Mouse (Mus musculus) liver, embryonic 14.5 days (tissue): ENCODE data around the gene Scly. TPM values are rescaled to one million over a fixed set of nuclear protein-coding genes. Genes with fewer than 3 reads are reported as not detected.

ENCODE experiments used
- ATAC-seq: fragments of 200-750 bp; cut with Nextera tagmentation; 2 replicates; pipeline ENCODE4 v1.8.0; 2017; ENCODE audit warnings: moderate number of reproducible peaks, mild to moderate bottlenecking, moderate library complexity; ENCODE audit not compliant: insufficient read depth
- DNase-seq, 3 experiments: peaks; one replicate each; pipeline ENCODE4 v3.0.0-alpha.2; 2012 to 2013; ENCODE audit warnings: low read depth in 3 of 3, low spot score in 3 of 3
- H3K27ac ChIP-seq: fragments of 300-500 bp; sonication (generic); 2 replicates; pipeline ENCODE4 v1.5.1; 2014; ENCODE audit warnings: moderate library complexity, mild to moderate bottlenecking, control low read depth, inconsistent platforms
- H3K27me3 ChIP-seq: fragments of 300-500 bp; sonication (generic); 2 replicates; pipeline ENCODE4 v1.6.1; 2014; ENCODE audit warnings: mild to moderate bottlenecking, low read length, moderate library complexity; ENCODE audit not compliant: control insufficient read depth, insufficient read depth
- H3K36me3 ChIP-seq: fragments of 300-500 bp; sonication (generic); replicated peaks from 2 replicates; pipeline ENCODE4 v1.6.1; 2014; ENCODE audit warnings: low read depth; ENCODE audit not compliant: control insufficient read depth, insufficient read depth
- H3K4me1 ChIP-seq, 2 experiments: fragments of 200-500 bp in 1 of 2; fragments of 300-500 bp in 1 of 2; sonication (generic) in 1 of 2; replicated peaks; 2 replicates each; pipeline ENCODE4 v1.6.1; 2012 to 2014; ENCODE audit warnings: antibody characterized with exemption in 1 of 2, inconsistent platforms in 1 of 2, low read length in 1 of 2; ENCODE audit not compliant: control insufficient read depth in 2 of 2, insufficient read depth in 2 of 2
- H3K4me2 ChIP-seq: fragments of 300-500 bp; sonication (generic); 2 replicates; pipeline ENCODE4 v1.6.1; 2014; ENCODE audit warnings: low read depth, mild to moderate bottlenecking, control low read depth, moderate library complexity
- H3K4me3 ChIP-seq, 2 experiments: fragments of 200-500 bp in 1 of 2; fragments of 300-500 bp in 1 of 2; sonication (generic) in 1 of 2; 2 replicates each; pipeline ENCODE4 v1.5.1; 2012 to 2014; ENCODE audit warnings: low read depth in 2 of 2, low read length in 2 of 2, mild to moderate bottlenecking in 2 of 2, control low read depth in 1 of 2, inconsistent platforms in 1 of 2, moderate library complexity in 1 of 2; ENCODE audit not compliant: insufficient read depth in 1 of 2
- H3K9ac ChIP-seq: fragments of 300-500 bp; sonication (generic); replicated peaks from 2 replicates; pipeline ENCODE4 v1.6.1; 2014; ENCODE audit warnings: mild to moderate bottlenecking, control low read depth, moderate library complexity
- H3K9me3 ChIP-seq: fragments of 300-500 bp; sonication (generic); 2 replicates; pipeline ENCODE4 v1.6.1; 2016; ENCODE audit warnings: low read length, mixed read lengths; ENCODE audit not compliant: control insufficient read depth
- CTCF ChIP-seq: IDR thresholded peaks from 2 replicates; pipeline ENCODE4 v1.5.1; 2016; ENCODE audit warnings: antibody characterized with exemption, low read depth, control low read depth
- EP300 ChIP-seq: IDR thresholded peaks from 2 replicates; pipeline ENCODE4 v1.6.1; 2016; ENCODE audit warnings: antibody characterized with exemption, low read depth
- WGBS: fragments of 180-500 bp; shearing (Covaris S2); extraction: QIAGEN DNeasy Blood & Tissue Kit; methylation state at CpG from one replicate; pipeline ENCODE4 v1.1.7; 2014; ENCODE audit not compliant: insufficient replicate concordance; 5-methylcytosine and 5-hydroxymethylcytosine counted together
- polyA plus RNA-seq, 2 experiments: library from polyadenylated mRNA; depleted of rRNA in 1 of 2; stranded (reverse) in 1 of 2; unstranded in 1 of 2; fragments of >200 nt; fragmentation: Nextera tagmentation in 1 of 2; extraction: Ambion mirVana in 1 of 2; gene quantifications; 2 replicates each; pipeline versions ENCODE4 v1.2.1 to v1.2.3; 2012 to 2014

Gene Scly
- polyA plus RNA-seq, 2 experiments = 21.0 TPM

GRCm38 (mm10) chr1:91309366-91310085 is 11.4 kb downstream of the Scly start:
- H3K4me2 ChIP-seq = no peak overlapping the region
- H3K4me3 ChIP-seq = no peak overlapping the region
- H3K27me3 ChIP-seq = no peaks in the 10 kb centered on the region
- H3K36me3 ChIP-seq = peaks cover 47% of the 10 kb centered on the region
- H3K27ac ChIP-seq = no peak overlapping the region
- DNase-seq = no peak
- no peaks in the 10 kb centered on the region for H3K4me1 ChIP-seq
- WGBS = 75% methylated on average over 13 of the region's 13 CpGs
- H3K9me3 ChIP-seq = no peaks in the 10 kb centered on the region
- peak; percentile 31; the same call in 1 of the 2 replicates for ATAC-seq
- H3K9ac ChIP-seq = no peak overlapping the region
- no peak for TF ChIP-seq CTCF

GRCm38 (mm10) chr1:91312273-91312672 is 14.1 kb downstream of the Scly start:
- Histone ChIP-seq H3K27ac (no peak overlapping the region), H3K4me1 (no peaks in the 10 kb centered on the region), H3K27me3 (no peaks in the 10 kb centered on the region), H3K4me3 (no peak overlapping the region), H3K9ac (no peak overlapping the region), H3K36me3 (peaks cover 33% of the 10 kb centered on the region), H3K4me2 (no peak overlapping the region), H3K9me3 (no peaks in the 10 kb centered on the region)
- WGBS = 84% methylated on average over 4 of the region's 4 CpGs
- ATAC-seq (no peak), DNase-seq (no peak)
- TF ChIP-seq CTCF = no peak
- no peak for TF ChIP-seq EP300

GRCm38 (mm10) chr1:91313251-91313650 is 15.1 kb downstream of the Scly start:
- no peak overlapping the region for H3K9ac ChIP-seq
- no peaks in the 10 kb centered on the region for H3K4me1 ChIP-seq
- TF ChIP-seq CTCF (no peak), EP300 (no peak)
- peaks cover 27% of the 10 kb centered on the region for H3K36me3 ChIP-seq
- DNase-seq = no peak
- 70% methylated on average over 5 of the region's 5 CpGs for WGBS
- H3K27ac ChIP-seq = no peak overlapping the region
- no peaks in the 10 kb centered on the region for H3K27me3 ChIP-seq
- H3K4me3 ChIP-seq = no peak overlapping the region
- no peak for ATAC-seq
- no peaks in the 10 kb centered on the region for H3K9me3 ChIP-seq
- no peak overlapping the region for H3K4me2 ChIP-seq

GRCm38 (mm10) chr1:91317656-91318055 is 19.5 kb downstream of the Scly start:
- no peak overlapping the region for H3K9ac ChIP-seq
- TF ChIP-seq EP300 (no peak), CTCF (no peak)
- H3K4me3 ChIP-seq = no peak overlapping the region
- ATAC-seq (no peak), DNase-seq (no peak)
- H3K4me1 ChIP-seq = no peaks in the 10 kb centered on the region; a peak in 1 of 4 replicates
- no peak overlapping the region for H3K4me2 ChIP-seq
- no peaks in the 10 kb centered on the region for H3K27me3 ChIP-seq
- no peaks in the 10 kb centered on the region for H3K9me3 ChIP-seq
- 67% methylated on average over 6 of the region's 6 CpGs for WGBS
- no peak overlapping the region for H3K27ac ChIP-seq
- no peaks in the 10 kb centered on the region; the same call in 1 of the 2 replicates for H3K36me3 ChIP-seq

GRCm38 (mm10) chr1:91321760-91322438 is 23.8 kb downstream of the Scly start, which contains the start of gene Espnl:
Gene Espnl, plus strand, starts transcription at chr1:91322075.
- TF ChIP-seq CTCF = no peak
- TF ChIP-seq EP300 = no peak
- Histone ChIP-seq H3K9me3 (no peaks in the 10 kb centered on the region), H3K4me1 (no peaks in the 10 kb centered on the region; a peak in 1 of 4 replicates), H3K4me3 (no peak within 1 kb of the TSS), H3K9ac (no peak within 1 kb of the TSS), H3K36me3 (no peaks in the 10 kb centered on the region), H3K4me2 (no peak within 1 kb of the TSS), H3K27me3 (no peaks in the 10 kb centered on the region), H3K27ac (no peak within 1 kb of the TSS)
- 41% methylated on average over 19 of the region's 19 CpGs for WGBS
- ATAC-seq (peak; percentile 36), DNase-seq (no peak)
